Comparison of ENCODE assay signal across 16 mouse cellular contexts in genomic region chr11:35561760-35562159, GRCm38 (mm10).
A peak's percentile ranks its signal among the peaks of the same experiment; 100 is the strongest.
DNase-seq lines count a peak whose midpoint lies in the region; ATAC-seq lines count a peak whose summit lies in the region.
"Had no signal": no experiment of that assay in that cellular context is flagged by ENCODE, and none has a peak within 500 bp of the region (broad histone marks: within the 10 kb centered on the region; RNA-seq: fewer than 3 reads in every experiment).

No protein-coding gene starts in this region.

- DNase-seq in cerebellum, postnatal 10 days: peak; percentile 83 to 90
- DNase-seq in cerebellum, adult 9-10 months: no peak
- DNase-seq in hindbrain, embryonic 10.5 days (ENCODE audit: low spot score): no peak
- DNase-seq in hindbrain, embryonic 14.5 days (ENCODE audit: low spot score): no peak
- DNase-seq in liver, embryonic 11.5 days (ENCODE audit: low spot score): no peak
- DNase-seq in heart, postnatal 4 days: no peak
- DNase-seq: adrenal gland, adult 2 months; gastrocnemius, postnatal 10 days; lung, adult 2 months; lung, postnatal 36 days; right cerebral cortex, postnatal 4 days; thymus, postnatal 14 days had no signal

- no peaks in the 10 kb centered on the region for H3K9me3 ChIP-seq in hindbrain, embryonic 10.5 days
- no peaks in the 10 kb centered on the region for H3K9me3 ChIP-seq in hindbrain, embryonic 14.5 days (ENCODE audit: control insufficient read depth, low read length)
- H3K9me3 ChIP-seq in neural tube, embryonic 14.5 days (ENCODE audit: control insufficient read depth, low read length): no peaks in the 10 kb centered on the region
- H3K9me3 ChIP-seq in neural tube, embryonic 15.5 days (replicated peaks): no peaks in the 10 kb centered on the region
- no peaks in the 10 kb centered on the region for H3K9me3 ChIP-seq in liver, embryonic 11.5 days (ENCODE audit: control insufficient read depth, low read length)
- H3K9me3 ChIP-seq: neural tube, embryonic 12.5 days had no signal

- H3K4me2 ChIP-seq in hindbrain, embryonic 14.5 days (replicated peaks): no peak overlapping the region
- H3K4me2 ChIP-seq in neural tube, embryonic 14.5 days (ENCODE audit: low read depth, low read length): no peak overlapping the region
- H3K4me2 ChIP-seq in neural tube, embryonic 15.5 days: no peak overlapping the region
- no peak overlapping the region for H3K4me2 ChIP-seq in liver, embryonic 11.5 days
- H3K4me2 ChIP-seq: neural tube, embryonic 12.5 days had no signal

- 90% methylated on average over 9 of the region's 9 CpGs for WGBS in hindbrain, embryonic 10.5 days
- 62% methylated on average over 9 of the region's 9 CpGs for WGBS in hindbrain, embryonic 14.5 days
- WGBS in neural tube, embryonic 14.5 days: 27% methylated on average over 9 of the region's 9 CpGs
- WGBS in neural tube, embryonic 15.5 days: 28% methylated on average over 9 of the region's 9 CpGs
- 79% methylated on average over 9 of the region's 9 CpGs for WGBS in liver, embryonic 11.5 days

- H3K27ac ChIP-seq in hindbrain, embryonic 10.5 days: peak overlapping the region; percentile 14; the same call in 1 of the 2 replicates
- no peak overlapping the region for H3K27ac ChIP-seq in hindbrain, embryonic 14.5 days
- H3K27ac ChIP-seq in neural tube, embryonic 14.5 days (ENCODE audit: low read depth, low read length): no peak overlapping the region
- H3K27ac ChIP-seq in neural tube, embryonic 15.5 days (replicated peaks): no peak overlapping the region
- H3K27ac ChIP-seq in liver, embryonic 11.5 days (ENCODE audit: low read depth, low read length): no peak overlapping the region
- H3K27ac ChIP-seq: neural tube, embryonic 12.5 days had no signal

- H3K36me3 ChIP-seq in hindbrain, embryonic 10.5 days: peaks cover 24% of the 10 kb centered on the region; the same call in 1 of the 2 replicates
- H3K36me3 ChIP-seq in hindbrain, embryonic 14.5 days (replicated peaks; ENCODE audit: control insufficient read depth, insufficient read depth): no peaks in the 10 kb centered on the region
- no peaks in the 10 kb centered on the region for H3K36me3 ChIP-seq in neural tube, embryonic 14.5 days (ENCODE audit: control insufficient read depth, insufficient read depth, low read length)
- H3K36me3 ChIP-seq in neural tube, embryonic 15.5 days: no peaks in the 10 kb centered on the region
- H3K36me3 ChIP-seq in liver, embryonic 11.5 days (ENCODE audit: control insufficient read depth, insufficient read depth, low read length): no peaks in the 10 kb centered on the region
- H3K36me3 ChIP-seq: neural tube, embryonic 12.5 days had no signal

- no peak overlapping the region for H3K9ac ChIP-seq in hindbrain, embryonic 14.5 days
- no peak overlapping the region for H3K9ac ChIP-seq in neural tube, embryonic 14.5 days (replicated peaks; ENCODE audit: low read depth, low read length)
- H3K9ac ChIP-seq in neural tube, embryonic 15.5 days (replicated peaks): no peak overlapping the region
- H3K9ac ChIP-seq in liver, embryonic 11.5 days (ENCODE audit: low read depth, low read length): no peak overlapping the region
- H3K9ac ChIP-seq: neural tube, embryonic 12.5 days had no signal

- no peak overlapping the region for H3K4me3 ChIP-seq in hindbrain, embryonic 10.5 days
- H3K4me3 ChIP-seq in hindbrain, embryonic 14.5 days (replicated peaks; ENCODE audit: low read length): no peak overlapping the region
- no peak overlapping the region for H3K4me3 ChIP-seq in neural tube, embryonic 14.5 days (ENCODE audit: low read depth, low read length)
- no peak overlapping the region for H3K4me3 ChIP-seq in neural tube, embryonic 15.5 days (replicated peaks)
- no peak overlapping the region for H3K4me3 ChIP-seq in liver, embryonic 11.5 days (ENCODE audit: low read depth, low read length)
- H3K4me3 ChIP-seq: erythroblast, embryonic 14.5 days; neural tube, embryonic 12.5 days had no signal

- H3K4me1 ChIP-seq in hindbrain, embryonic 10.5 days (replicated peaks): peaks cover 42% of the 10 kb centered on the region
- 0 out of 2 replicates have a peak, but pooled peaks cover 14% of the 10 kb centered on the region for H3K4me1 ChIP-seq in hindbrain, embryonic 14.5 days (replicated peaks; ENCODE audit: control insufficient read depth, insufficient read depth, low read length)
- H3K4me1 ChIP-seq in neural tube, embryonic 14.5 days (ENCODE audit: control insufficient read depth, insufficient read depth, low read length): peaks cover 13% of the 10 kb centered on the region
- H3K4me1 ChIP-seq in neural tube, embryonic 15.5 days: peaks cover 29% of the 10 kb centered on the region
- no peaks in the 10 kb centered on the region for H3K4me1 ChIP-seq in liver, embryonic 11.5 days (replicated peaks; ENCODE audit: control insufficient read depth, insufficient read depth, low read length)

- no peaks in the 10 kb centered on the region; the same call in 1 of the 2 replicates for H3K27me3 ChIP-seq in hindbrain, embryonic 10.5 days (ENCODE audit: insufficient read depth, poor library complexity, severe bottlenecking)
- no peaks in the 10 kb centered on the region for H3K27me3 ChIP-seq in hindbrain, embryonic 14.5 days (ENCODE audit: control insufficient read depth, insufficient read depth, low read length)
- no peaks in the 10 kb centered on the region for H3K27me3 ChIP-seq in neural tube, embryonic 14.5 days (ENCODE audit: control insufficient read depth, insufficient read depth, low read length)
- 0 out of 2 replicates have a peak, but pooled peaks cover 5% of the 10 kb centered on the region for H3K27me3 ChIP-seq in neural tube, embryonic 15.5 days (replicated peaks)
- H3K27me3 ChIP-seq in liver, embryonic 11.5 days (replicated peaks; ENCODE audit: control insufficient read depth, insufficient read depth, low read length): no peaks in the 10 kb centered on the region
- H3K27me3 ChIP-seq: neural tube, embryonic 12.5 days had no signal

- no peak for ATAC-seq in hindbrain, embryonic 14.5 days (ENCODE audit: low FRiP score)
- ATAC-seq in neural tube, embryonic 14.5 days (ENCODE audit: low read depth): peak; percentile 20; the same call in 1 of the 2 replicates
- ATAC-seq in neural tube, embryonic 15.5 days (ENCODE audit: low FRiP score): no peak
- ATAC-seq in liver, embryonic 11.5 days (replicated peaks; ENCODE audit: low FRiP score): no peak

Comparison
In these comparisons a context has a peak if more than half of its experiments do, and no peak if none do; other contexts are left out.
1. DNase-seq: peak in cerebellum, postnatal 10 days (2 of 2); none in cerebellum, adult 9-10 months (single experiment), hindbrain, embryonic 10.5 days (single experiment), hindbrain, embryonic 14.5 days (single experiment), liver, embryonic 11.5 days (single experiment) and heart, postnatal 4 days (single experiment).